Mouse (Mus musculus) stomach, postnatal 0 days (tissue): Measurements from ENCODE around the gene Zfp592.
"Not testable (repeated sequence)": the region's sequence is repeated elsewhere in the genome, so short reads cannot be mapped to it uniquely, and the experiment has no call there.

Experiments
- CTCF ChIP-seq: IDR thresholded peaks from 2 replicates; pipeline ENCODE4 v1.5.1; 2016; ENCODE audit warnings: antibody characterized with exemption, low read depth, mild to moderate bottlenecking, moderate library complexity
- EP300 ChIP-seq: optimal IDR thresholded peaks from 2 replicates; pipeline ENCODE3; 2016; ENCODE audit warnings: antibody characterized with exemption

GRCm38 (mm10) chr7:80972920-80973637, 20.4 kb upstream of the Zfp592 start:
- not testable (repeated sequence) for TF ChIP-seq CTCF, EP300
